Comparison of ENCODE assay signal across 32 mouse cellular contexts in the genomic region with DNA sequence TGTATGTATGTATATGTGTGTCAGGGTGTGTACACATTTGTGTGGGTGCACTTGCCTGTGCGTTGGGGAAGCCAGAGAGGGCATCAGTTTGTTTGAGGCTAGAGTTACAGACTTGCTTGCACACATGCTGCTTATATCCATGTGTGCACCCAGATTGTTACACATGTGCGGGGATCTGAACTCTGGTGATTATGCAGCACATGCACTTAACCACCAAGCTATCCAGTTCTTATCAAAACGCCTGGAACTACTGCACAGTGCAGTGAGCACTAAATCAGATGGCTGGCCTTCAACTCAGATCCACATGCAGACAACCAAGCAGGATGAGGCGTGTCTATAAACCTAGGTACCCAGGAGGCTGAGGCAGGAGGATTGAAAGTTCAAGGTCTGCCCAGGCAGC. TPM values are rescaled to one million over a fixed set of nuclear protein-coding genes. Genes with fewer than 3 reads are reported as not detected.
DNase-seq lines count a peak whose midpoint lies in the region; ATAC-seq lines count a peak whose summit lies in the region.
"Had no signal": no experiment of that assay in that cellular context is flagged by ENCODE, and none has a peak within 500 bp of the region (broad histone marks: within the 10 kb centered on the region; RNA-seq: fewer than 3 reads in every experiment).

No protein-coding gene starts in this region.

- no peaks in the 10 kb centered on the region for H3K36me3 ChIP-seq in heart, embryonic 13.5 days
- H3K36me3 ChIP-seq in heart, embryonic 11.5 days (ENCODE audit: control insufficient read depth, insufficient read depth, low read length), result no peaks in the 10 kb centered on the region
- H3K36me3 ChIP-seq in liver, embryonic 13.5 days, result 0 out of 2 replicates have a peak, but pooled peaks cover 4% of the 10 kb centered on the region
- H3K36me3 ChIP-seq in liver, embryonic 16.5 days (ENCODE audit: control insufficient read depth, insufficient read depth), result no peaks in the 10 kb centered on the region
- 0 out of 2 replicates have a peak, but pooled peaks cover 4% of the 10 kb centered on the region for H3K36me3 ChIP-seq in limb, embryonic 10.5 days
- H3K36me3 ChIP-seq: embryonic facial prominence, embryonic 10.5 days; embryonic facial prominence, embryonic 13.5 days; heart, embryonic 12.5 days; hindbrain, embryonic 12.5 days; hindbrain, embryonic 15.5 days had no signal

- no peaks in the 10 kb centered on the region for H3K9me3 ChIP-seq in heart, embryonic 13.5 days
- H3K9me3 ChIP-seq in heart, embryonic 11.5 days (replicated peaks; ENCODE audit: control insufficient read depth, low read length), result no peaks in the 10 kb centered on the region
- no peaks in the 10 kb centered on the region for H3K9me3 ChIP-seq in liver, embryonic 13.5 days (replicated peaks)
- no peaks in the 10 kb centered on the region for H3K9me3 ChIP-seq in liver, embryonic 16.5 days (replicated peaks; ENCODE audit: control insufficient read depth, low read length)
- H3K9me3 ChIP-seq in limb, embryonic 10.5 days (replicated peaks), result no peaks in the 10 kb centered on the region
- H3K9me3 ChIP-seq: embryonic facial prominence, embryonic 10.5 days; embryonic facial prominence, embryonic 13.5 days; forebrain, embryonic 13.5 days; heart, embryonic 12.5 days; hindbrain, embryonic 12.5 days; hindbrain, embryonic 15.5 days had no signal

- no peaks in the 10 kb centered on the region for H3K27me3 ChIP-seq in heart, embryonic 13.5 days (replicated peaks)
- H3K27me3 ChIP-seq in heart, embryonic 11.5 days (ENCODE audit: control insufficient read depth, insufficient read depth, low read length), result no peaks in the 10 kb centered on the region
- H3K27me3 ChIP-seq in liver, embryonic 13.5 days, result no peaks in the 10 kb centered on the region
- H3K27me3 ChIP-seq in liver, embryonic 16.5 days (ENCODE audit: control insufficient read depth, insufficient read depth, low read depth, low read length), result no peaks in the 10 kb centered on the region
- no peaks in the 10 kb centered on the region for H3K27me3 ChIP-seq in limb, embryonic 10.5 days (ENCODE audit: low read depth, poor library complexity, severe bottlenecking)
- H3K27me3 ChIP-seq: embryonic facial prominence, embryonic 13.5 days; forebrain, embryonic 13.5 days; heart, embryonic 12.5 days; hindbrain, embryonic 12.5 days; hindbrain, embryonic 15.5 days; Patski had no signal

- no peak overlapping the region for H3K4me3 ChIP-seq in heart, embryonic 13.5 days
- H3K4me3 ChIP-seq in heart, embryonic 11.5 days (ENCODE audit: low read depth, low read length), result no peak overlapping the region
- no peak overlapping the region for H3K4me3 ChIP-seq in liver, embryonic 13.5 days (replicated peaks)
- H3K4me3 ChIP-seq in liver, embryonic 16.5 days (ENCODE audit: low read depth, low read length), result no peak overlapping the region
- no peak overlapping the region for H3K4me3 ChIP-seq in limb, embryonic 10.5 days
- H3K4me3 ChIP-seq: embryonic facial prominence, embryonic 10.5 days; embryonic facial prominence, embryonic 13.5 days; erythroblast, embryonic 14.5 days; forebrain, embryonic 13.5 days; heart, adult 2 months; heart, embryonic 12.5 days; hindbrain, embryonic 12.5 days; hindbrain, embryonic 15.5 days had no signal

- intact Hi-C loops in left cerebral cortex, postnatal 25 days (cut with DNase I), result no loop called here

- no peak overlapping the region for H3K27ac ChIP-seq in heart, embryonic 13.5 days (replicated peaks)
- H3K27ac ChIP-seq in heart, embryonic 11.5 days (ENCODE audit: low read depth, low read length), result no peak overlapping the region
- H3K27ac ChIP-seq in liver, embryonic 13.5 days, result 0 out of 2 replicates have a peak overlapping the region, but pooled peaks have one; percentile 47
- H3K27ac ChIP-seq in liver, embryonic 16.5 days (ENCODE audit: low read length), result no peak overlapping the region
- no peak overlapping the region for H3K27ac ChIP-seq in limb, embryonic 10.5 days
- H3K27ac ChIP-seq: embryonic facial prominence, embryonic 10.5 days; embryonic facial prominence, embryonic 13.5 days; forebrain, embryonic 13.5 days; heart, adult 2 months; hindbrain, embryonic 12.5 days; hindbrain, embryonic 15.5 days had no signal

- no peak for ATAC-seq in heart, embryonic 13.5 days (ENCODE audit: extremely low read depth, insufficient number of reproducible peaks, low FRiP score, low TSS enrichment)
- ATAC-seq in heart, embryonic 11.5 days (replicated peaks; ENCODE audit: insufficient number of reproducible peaks, low FRiP score, low TSS enrichment), result no peak
- ATAC-seq in liver, embryonic 13.5 days (ENCODE audit: low read depth), result peak; percentile 72
- ATAC-seq in liver, embryonic 16.5 days (ENCODE audit: low read depth), result peak; percentile 52
- ATAC-seq in megakaryocyte-erythroid progenitor cell, adult 5-6 weeks (replicated peaks; ENCODE audit: low FRiP score, low TSS enrichment, poor library complexity, severe bottlenecking), result peak; percentile 52
- ATAC-seq: forebrain, embryonic 13.5 days; forebrain, embryonic 16.5 days; Patski had no signal

- H3K9ac ChIP-seq in heart, embryonic 13.5 days, result 0 out of 2 replicates have a peak overlapping the region, but pooled peaks have one; percentile 5
- H3K9ac ChIP-seq in heart, embryonic 11.5 days (ENCODE audit: low read depth, low read length), result no peak overlapping the region
- no peak overlapping the region for H3K9ac ChIP-seq in liver, embryonic 13.5 days
- H3K9ac ChIP-seq in liver, embryonic 16.5 days (ENCODE audit: low read depth, low read length), result no peak overlapping the region
- H3K9ac ChIP-seq: embryonic facial prominence, embryonic 13.5 days; forebrain, embryonic 13.5 days; heart, embryonic 12.5 days; hindbrain, embryonic 12.5 days; hindbrain, embryonic 15.5 days had no signal

- peaks cover 64% of the 10 kb centered on the region for H3K4me1 ChIP-seq in heart, embryonic 13.5 days
- H3K4me1 ChIP-seq in heart, embryonic 11.5 days (ENCODE audit: control insufficient read depth, insufficient read depth, low read length), result peaks cover 36% of the 10 kb centered on the region
- peaks cover 71% of the 10 kb centered on the region for H3K4me1 ChIP-seq in liver, embryonic 13.5 days (replicated peaks)
- H3K4me1 ChIP-seq in liver, embryonic 16.5 days (ENCODE audit: control insufficient read depth, low read depth, low read length), result peaks cover 29% of the 10 kb centered on the region
- H3K4me1 ChIP-seq in limb, embryonic 10.5 days, result no peaks in the 10 kb centered on the region

- H3K4me2 ChIP-seq in heart, embryonic 13.5 days, result no peak overlapping the region
- no peak overlapping the region for H3K4me2 ChIP-seq in heart, embryonic 11.5 days
- no peak overlapping the region for H3K4me2 ChIP-seq in liver, embryonic 13.5 days
- H3K4me2 ChIP-seq in liver, embryonic 16.5 days (ENCODE audit: low read depth, low read length), result no peak overlapping the region
- H3K4me2 ChIP-seq: embryonic facial prominence, embryonic 13.5 days; forebrain, embryonic 13.5 days; heart, embryonic 12.5 days; hindbrain, embryonic 12.5 days; hindbrain, embryonic 15.5 days had no signal

- DNase-seq in liver, embryonic 13.5 days, result no peak
- DNase-seq in limb, embryonic 10.5 days (ENCODE audit: low spot score), result no peak
- DNase-seq in adrenal gland, postnatal 4 days (ENCODE audit: low spot score in 2 of 2), result no peak
- no peak for DNase-seq in left cerebral cortex, postnatal 25 days (ENCODE audit: low spot score in 2 of 2)
- DNase-seq: adrenal gland, postnatal 10 days; adrenal gland, postnatal 36 days; cerebellum, adult 11 months; cerebellum, adult 2 months; cerebellum, adult 9-11 months; cerebellum, postnatal 25 days; embryo, embryonic 11 days; gastrocnemius, postnatal 10 days; gastrocnemius, postnatal 36 days; heart, adult 2 months had no signal

- 79% methylated on average over 4 of the region's 4 CpGs for WGBS in heart, embryonic 13.5 days
- 85% methylated on average over 4 of the region's 4 CpGs for WGBS in heart, embryonic 11.5 days (ENCODE audit: insufficient replicate concordance)
- 30% methylated on average over 4 of the region's 4 CpGs for WGBS in liver, embryonic 13.5 days (ENCODE audit: insufficient replicate concordance)
- 33% methylated on average over 4 of the region's 4 CpGs for WGBS in liver, embryonic 16.5 days (ENCODE audit: insufficient replicate concordance)
- 91% methylated on average over 4 of the region's 4 CpGs for WGBS in limb, embryonic 10.5 days

RNA-seq across cellular contexts. Expression of gene Pacs2, which starts 22.7 kb away (rescaled TPM):
- 7.0 and 7.7 TPM in 2 replicates for polyA plus RNA-seq in heart, embryonic 13.5 days (2015; fragmentation: Nextera tagmentation; extraction: Ambion mirVana)
- 7.3 and 11.3 TPM in 2 replicates for polyA plus RNA-seq in heart, embryonic 11.5 days (2014; fragmentation: Nextera tagmentation; extraction: Ambion mirVana)
- polyA plus RNA-seq in liver, embryonic 13.5 days (2015; fragmentation: Nextera tagmentation; extraction: Ambion mirVana), result 5.2 and 6.2 TPM in 2 replicates
- polyA plus RNA-seq in liver, embryonic 16.5 days (2015; fragmentation: Nextera tagmentation; extraction: Ambion mirVana), result 4.3 and 5.8 TPM in 2 replicates
- total RNA-seq in megakaryocyte-erythroid progenitor cell, adult 5-6 weeks (2014; fragmentation: Nextera tagmentation), result 31.6 and 33.3 TPM in 2 replicates
- total RNA-seq in megakaryocyte-erythroid progenitor cell, adult 5-6 weeks (2017), result 9.4 and 10.0 TPM in 2 replicates
- 11.7 and 11.8 TPM in 2 replicates for polyA plus RNA-seq in limb, embryonic 10.5 days (2016; fragmentation: Nextera tagmentation; extraction: Ambion mirVana)
- 10 to 100 TPM; 46.0 to 50.4 TPM for total RNA-seq in adrenal gland, postnatal 4 days (2021)
- 10 to 100 TPM; 63.3 to 79.9 TPM for total RNA-seq in left cerebral cortex, postnatal 25 days (2021)

RNA-seq across cellular contexts. Expression of gene Brf1, which starts 36.5 kb away (rescaled TPM):
- polyA plus RNA-seq in heart, embryonic 13.5 days (2015; fragmentation: Nextera tagmentation; extraction: Ambion mirVana), result 32.5 and 35.5 TPM in 2 replicates
- 33.7 and 39.5 TPM in 2 replicates for polyA plus RNA-seq in heart, embryonic 11.5 days (2014; fragmentation: Nextera tagmentation; extraction: Ambion mirVana)
- polyA plus RNA-seq in liver, embryonic 13.5 days (2015; fragmentation: Nextera tagmentation; extraction: Ambion mirVana), result 28.3 and 28.8 TPM in 2 replicates
- 22.8 and 25.7 TPM in 2 replicates for polyA plus RNA-seq in liver, embryonic 16.5 days (2015; fragmentation: Nextera tagmentation; extraction: Ambion mirVana)
- total RNA-seq in megakaryocyte-erythroid progenitor cell, adult 5-6 weeks (2014; fragmentation: Nextera tagmentation), result 79.6 and 114 TPM in 2 replicates
- total RNA-seq in megakaryocyte-erythroid progenitor cell, adult 5-6 weeks (2017), result 58.8 and 83.3 TPM in 2 replicates
- polyA plus RNA-seq in limb, embryonic 10.5 days (2016; fragmentation: Nextera tagmentation; extraction: Ambion mirVana), result 53.5 and 65.9 TPM in 2 replicates
- 10 to 100 TPM; 81.9 to 82.9 TPM for total RNA-seq in adrenal gland, postnatal 4 days (2021)
- total RNA-seq in left cerebral cortex, postnatal 25 days (2021), result 10 to 100 TPM; 45.0 to 50.4 TPM

RNA-seq across cellular contexts. Expression of gene Tex22, which starts 37.3 kb away (rescaled TPM):
- polyA plus RNA-seq in heart, embryonic 13.5 days (2015; fragmentation: Nextera tagmentation; extraction: Ambion mirVana), result not detected in 2 replicates
- polyA plus RNA-seq in heart, embryonic 11.5 days (2014; fragmentation: Nextera tagmentation; extraction: Ambion mirVana), result 0.16 TPM in 1 of 2 replicates, not detected in the other
- polyA plus RNA-seq in liver, embryonic 13.5 days (2015; fragmentation: Nextera tagmentation; extraction: Ambion mirVana), result not detected in 2 replicates
- not detected in 2 replicates for polyA plus RNA-seq in liver, embryonic 16.5 days (2015; fragmentation: Nextera tagmentation; extraction: Ambion mirVana)
- 2.6 TPM in 1 of 2 replicates, not detected in the other for total RNA-seq in megakaryocyte-erythroid progenitor cell, adult 5-6 weeks (2014; fragmentation: Nextera tagmentation)
- not detected in 2 replicates for total RNA-seq in megakaryocyte-erythroid progenitor cell, adult 5-6 weeks (2017)
- 0.18 and 0.21 TPM in 2 replicates for polyA plus RNA-seq in limb, embryonic 10.5 days (2016; fragmentation: Nextera tagmentation; extraction: Ambion mirVana)
- total RNA-seq in adrenal gland, postnatal 4 days (2021), result under 1 TPM; 0.73 TPM
- under 1 TPM in 1 of 2 experiments, not detected in 1; 0.44 TPM for total RNA-seq in left cerebral cortex, postnatal 25 days (2021)
- total RNA-seq: adrenal gland, postnatal 10 days; granulocyte monocyte progenitor cell, adult 5-6 weeks; heart, postnatal 25 days; hematopoietic stem cell, adult 5-6 weeks had no signal
- polyA plus RNA-seq: cortical plate, adult 2 months; embryonic facial prominence, embryonic 10.5 days; embryonic facial prominence, embryonic 13.5 days; erythroblast, embryonic 14.5 days; forebrain, embryonic 13.5 days; forebrain, embryonic 16.5 days; heart, adult 2 months; heart, embryonic 12.5 days; heart, embryonic 16.5 days; hindbrain, embryonic 12.5 days; hindbrain, embryonic 15.5 days; Patski had no signal

Comparison
In these comparisons a context has a peak if more than half of its experiments do, and no peak if none do; other contexts are left out.
1. ATAC-seq: peak in liver, embryonic 13.5 days (single experiment), liver, embryonic 16.5 days (single experiment) and megakaryocyte-erythroid progenitor cell, adult 5-6 weeks (single experiment); none in heart, embryonic 13.5 days (single experiment) and heart, embryonic 11.5 days (single experiment).